Mouse (Mus musculus) kidney, embryonic 16.5 days (tissue): ENCODE data around the gene Aktip. TPM values are rescaled to one million over a fixed set of nuclear protein-coding genes. Genes with fewer than 3 reads are reported as not detected.
A peak's percentile ranks its signal among the peaks of the same experiment; 100 is the strongest.

Experiments used
- ATAC-seq: fragments of 200-750 bp; cut with Nextera tagmentation; 2 replicates; pipeline ENCODE4 v1.8.0; 2017; ENCODE audit warnings: moderate TSS enrichment; ENCODE audit not compliant: low FRiP score, low TSS enrichment
- H3K27ac ChIP-seq: fragments of 300-500 bp; sonication (generic); 2 replicates; pipeline ENCODE4 v1.5.1; 2014; ENCODE audit warnings: low read length
- H3K27me3 ChIP-seq: fragments of 300-500 bp; sonication (generic); 2 replicates; pipeline ENCODE4 v1.6.1; 2014; ENCODE audit warnings: low read length, control low read depth, mixed read lengths; ENCODE audit not compliant: insufficient read depth
- H3K36me3 ChIP-seq: fragments of 300-500 bp; sonication (generic); 2 replicates; pipeline ENCODE4 v1.6.1; 2014; ENCODE audit warnings: low read length, control low read depth, mixed read lengths; ENCODE audit not compliant: insufficient read depth
- H3K4me1 ChIP-seq: fragments of 300-500 bp; sonication (generic); 2 replicates; pipeline ENCODE4 v1.6.1; 2014; ENCODE audit warnings: low read length, control low read depth, mixed read lengths; ENCODE audit not compliant: insufficient read depth
- H3K4me2 ChIP-seq: fragments of 300-500 bp; sonication (generic); replicated peaks from 2 replicates; pipeline ENCODE4 v1.6.1; 2014; ENCODE audit warnings: low read depth, low read length
- H3K4me3 ChIP-seq: fragments of 300-500 bp; sonication (generic); 2 replicates; pipeline ENCODE4 v1.5.1; 2014; ENCODE audit warnings: mild to moderate bottlenecking, low read length
- H3K9ac ChIP-seq: fragments of 300-500 bp; sonication (generic); replicated peaks from 2 replicates; pipeline ENCODE4 v1.6.1; 2014; ENCODE audit warnings: low read length
- H3K9me3 ChIP-seq: fragments of 300-500 bp; sonication (generic); 2 replicates; pipeline ENCODE4 v1.6.1; 2016; ENCODE audit warnings: low read length, control low read depth
- WGBS: fragments of 180-500 bp; shearing (Covaris S2); extraction: QIAGEN DNeasy Blood & Tissue Kit; methylation state at CpG from one replicate; pipeline ENCODE4 v1.1.7; 2014; 5-methylcytosine and 5-hydroxymethylcytosine counted together
- polyA plus RNA-seq: library from polyadenylated mRNA; unstranded; fragments of >200 nt; fragmentation: Nextera tagmentation; extraction: Ambion mirVana; gene quantifications from 2 replicates; pipeline ENCODE4 v1.2.1, GENCODE M21; 2015

Aktip gene
- polyA plus RNA-seq, 1 experiment from 2014 or later: 98.8 TPM

GRCm38 (mm10) chr8:91170152-91170551 is 29.6 kb downstream of the Aktip start:
- ATAC-seq: peak; percentile 19; the same call in 1 of the 2 replicates
- Histone ChIP-seq H3K9me3 (no peaks in the 10 kb centered on the region), H3K27ac (no peak overlapping the region), H3K4me1 (no peaks in the 10 kb centered on the region), H3K36me3 (no peaks in the 10 kb centered on the region), H3K27me3 (no peaks in the 10 kb centered on the region), H3K9ac (no peak overlapping the region), H3K4me2 (no peak overlapping the region), H3K4me3 (no peak overlapping the region)
- WGBS: 57% methylated on average over 6 of the region's 6 CpGs

- H3K27me3 ChIP-seq: no peaks in the 10 kb centered on the region
- no peak overlapping the region for H3K9ac ChIP-seq
- H3K27ac ChIP-seq: no peak overlapping the region
- 69% methylated on average over 15 of the region's 15 CpGs for WGBS
- no peaks in the 10 kb centered on the region for H3K4me1 ChIP-seq
- no peaks in the 10 kb centered on the region; the same call in 1 of the 2 replicates for H3K9me3 ChIP-seq
- ATAC-seq: no peak
- no peak overlapping the region for H3K4me3 ChIP-seq
- H3K36me3 ChIP-seq: no peaks in the 10 kb centered on the region
- no peak overlapping the region for H3K4me2 ChIP-seq
Measured at GRCm38 (mm10) chr8:91159959-91160800, 39.6 kb downstream of the Aktip start.

GRCm38 (mm10) chr8:91158617-91159016 is 41.2 kb downstream of the Aktip start:
- Histone ChIP-seq H3K4me2 (no peak overlapping the region), H3K4me1 (no peaks in the 10 kb centered on the region), H3K27me3 (no peaks in the 10 kb centered on the region), H3K9me3 (no peaks in the 10 kb centered on the region; the same call in 1 of the 2 replicates), H3K27ac (no peak overlapping the region), H3K36me3 (no peaks in the 10 kb centered on the region), H3K9ac (no peak overlapping the region), H3K4me3 (no peak overlapping the region)
- ATAC-seq: no peak
- WGBS: 92% methylated on average over 10 of the region's 10 CpGs

GRCm38 (mm10) chr8:91154564-91154963 is 45.2 kb downstream of the Aktip start:
- Histone ChIP-seq H3K4me1 (no peaks in the 10 kb centered on the region), H3K36me3 (no peaks in the 10 kb centered on the region), H3K4me2 (no peak overlapping the region), H3K27me3 (no peaks in the 10 kb centered on the region), H3K9ac (no peak overlapping the region), H3K27ac (no peak overlapping the region), H3K4me3 (no peak overlapping the region), H3K9me3 (peaks cover 6% of the 10 kb centered on the region; the same call in 1 of the 2 replicates)
- ATAC-seq: no peak
- 58% methylated on average over 6 of the region's 6 CpGs for WGBS

GRCm38 (mm10) chr8:91153831-91154230 is 45.9 kb downstream of the Aktip start:
- Histone ChIP-seq H3K4me3 (no peak overlapping the region), H3K27me3 (no peaks in the 10 kb centered on the region), H3K27ac (no peak overlapping the region), H3K9ac (no peak overlapping the region), H3K9me3 (peaks cover 6% of the 10 kb centered on the region; the same call in 1 of the 2 replicates), H3K4me2 (no peak overlapping the region), H3K36me3 (no peaks in the 10 kb centered on the region), H3K4me1 (peaks cover 6% of the 10 kb centered on the region)
- no peak for ATAC-seq
- WGBS: 76% methylated on average over 3 of the region's 3 CpGs

- 93% methylated on average over 7 of the region's 7 CpGs for WGBS
- H3K9me3 ChIP-seq: peaks cover 6% of the 10 kb centered on the region; the same call in 1 of the 2 replicates
Measured at GRCm38 (mm10) chr8:91151531-91151930, 48.2 kb downstream of the Aktip start.

GRCm38 (mm10) chr8:91149298-91149697 is 50.5 kb downstream of the Aktip start:
- peaks cover 6% of the 10 kb centered on the region; the same call in 1 of the 2 replicates for H3K9me3 ChIP-seq
- no peak overlapping the region for H3K4me3 ChIP-seq
- 40% methylated on average over 3 of the region's 3 CpGs for WGBS
- no peak overlapping the region for H3K27ac ChIP-seq
- no peak for ATAC-seq
- H3K4me2 ChIP-seq: no peak overlapping the region
- H3K9ac ChIP-seq: no peak overlapping the region
- H3K36me3 ChIP-seq: no peaks in the 10 kb centered on the region
- H3K4me1 ChIP-seq: peaks cover 16% of the 10 kb centered on the region
- no peaks in the 10 kb centered on the region for H3K27me3 ChIP-seq

More at GRCm38 (mm10) chr8:91151531-91151930, 48.2 kb downstream of the Aktip start:
- peaks cover 16% of the 10 kb centered on the region for H3K4me1 ChIP-seq
- H3K27me3 ChIP-seq: no peaks in the 10 kb centered on the region
- H3K4me2 ChIP-seq: no peak overlapping the region
- no peak overlapping the region for H3K4me3 ChIP-seq
- H3K36me3 ChIP-seq: no peaks in the 10 kb centered on the region
- H3K9ac ChIP-seq: no peak overlapping the region
- H3K27ac ChIP-seq: no peak overlapping the region
- ATAC-seq: no peak

- Histone ChIP-seq H3K27ac (no peak overlapping the region), H3K36me3 (no peaks in the 10 kb centered on the region), H3K9me3 (peaks cover 6% of the 10 kb centered on the region; the same call in 1 of the 2 replicates), H3K9ac (0 out of 2 replicates have a peak overlapping the region, but pooled peaks have one; percentile 7), H3K4me3 (peak overlapping the region; percentile 16), H3K4me2 (peak overlapping the region; percentile 43), H3K4me1 (peaks cover 16% of the 10 kb centered on the region), H3K27me3 (no peaks in the 10 kb centered on the region)
- ATAC-seq: peak; percentile 80
- WGBS: 18% methylated on average over 15 of the region's 15 CpGs
Measured at GRCm38 (mm10) chr8:91148643-91149178, 51.1 kb downstream of the Aktip start.

GRCm38 (mm10) chr8:91147715-91148114 is 52.1 kb downstream of the Aktip start:
- ATAC-seq: peak; percentile 13; the same call in 1 of the 2 replicates
- peak overlapping the region; percentile 16; the same call in 1 of the 2 replicates for H3K4me3 ChIP-seq
- no peaks in the 10 kb centered on the region for H3K27me3 ChIP-seq
- H3K4me1 ChIP-seq: peaks cover 16% of the 10 kb centered on the region
- no peak overlapping the region for H3K27ac ChIP-seq
- peaks cover 6% of the 10 kb centered on the region; the same call in 1 of the 2 replicates for H3K9me3 ChIP-seq
- peak overlapping the region; percentile 43 for H3K4me2 ChIP-seq
- 0 out of 2 replicates have a peak overlapping the region, but pooled peaks have one; percentile 40 for H3K9ac ChIP-seq
- no peaks in the 10 kb centered on the region for H3K36me3 ChIP-seq
- WGBS: 7% methylated on average over 6 of the region's 6 CpGs
